Mouse (Mus musculus): ENCODE measurements at regions not wholly inside any gene's neighbourhood (a gene's known extent, or its start where the extent isn't known, plus 50 kb on each side); places are given as distances from the start of the nearest gene placed in this dataset.
"Not testable (repeated sequence)": the region's sequence is repeated elsewhere in the genome, so short reads cannot be mapped to it uniquely, and the experiment has no call there.

DNA sequence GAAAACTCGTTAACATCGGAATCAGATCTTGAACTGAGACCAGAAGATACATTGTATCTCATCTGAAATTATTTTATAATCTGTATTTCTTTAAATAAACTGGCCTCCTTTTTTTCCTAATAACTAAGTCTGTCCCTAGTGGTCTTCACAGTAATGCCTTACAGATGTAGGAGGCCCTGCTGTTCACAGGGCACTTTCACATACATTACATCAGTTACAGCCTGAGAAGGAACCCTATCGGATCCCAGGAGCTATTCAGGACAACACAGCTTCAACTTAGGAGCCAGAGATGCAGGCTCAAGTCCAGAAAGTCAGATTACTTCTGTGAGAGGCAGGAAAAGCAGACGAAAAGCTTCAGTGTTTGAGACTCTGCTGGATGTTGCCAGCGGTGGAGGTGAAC lies 806.2 kb downstream of the Ets1 start:
- DNase-seq (ENCODE audit: low spot score) = no peak

DNA sequence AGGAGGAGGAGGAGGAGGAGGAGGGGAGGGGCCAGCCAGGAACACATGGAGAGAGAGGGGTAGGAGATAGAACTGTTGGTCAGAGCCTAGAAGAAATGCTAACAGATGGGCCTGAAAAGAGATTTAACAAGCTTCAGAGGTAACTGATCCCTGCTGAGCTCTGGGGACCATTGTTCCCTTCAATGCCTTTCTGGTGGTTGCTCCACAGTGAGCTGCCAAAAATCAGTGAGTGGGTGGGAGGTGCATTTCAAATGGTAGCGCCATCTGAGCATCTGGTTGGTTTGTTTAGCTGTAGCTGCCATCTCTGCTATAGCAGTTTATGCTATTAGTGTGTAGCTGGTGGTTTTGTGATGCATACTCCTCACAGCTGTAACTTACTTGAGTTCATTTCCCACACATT lies 809.9 kb downstream of the Ets1 start:
- DNase-seq (ENCODE audit: low spot score) = no peak

DNA sequence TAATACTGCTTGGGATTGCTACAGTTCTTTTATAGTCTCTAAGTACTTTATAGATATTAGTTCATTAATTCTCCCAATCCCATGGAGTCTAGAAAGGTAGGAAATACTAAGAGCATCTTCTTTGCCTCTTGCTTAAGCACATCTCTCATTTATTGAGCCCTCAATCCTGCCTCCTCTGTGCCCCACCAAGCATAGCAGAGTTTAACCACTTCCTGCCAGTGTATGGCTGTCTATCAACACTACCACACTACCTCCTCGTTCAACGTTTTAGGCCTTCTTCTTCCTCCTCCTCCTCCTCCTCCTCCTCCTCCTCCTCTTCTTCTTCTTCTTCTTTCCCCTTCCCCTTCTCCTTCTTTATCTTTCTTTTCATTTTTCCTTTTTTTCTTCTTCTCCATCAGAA lies 839.1 kb downstream of the Ets1 start:
- no peak for DNase-seq (ENCODE audit: low spot score)

DNA sequence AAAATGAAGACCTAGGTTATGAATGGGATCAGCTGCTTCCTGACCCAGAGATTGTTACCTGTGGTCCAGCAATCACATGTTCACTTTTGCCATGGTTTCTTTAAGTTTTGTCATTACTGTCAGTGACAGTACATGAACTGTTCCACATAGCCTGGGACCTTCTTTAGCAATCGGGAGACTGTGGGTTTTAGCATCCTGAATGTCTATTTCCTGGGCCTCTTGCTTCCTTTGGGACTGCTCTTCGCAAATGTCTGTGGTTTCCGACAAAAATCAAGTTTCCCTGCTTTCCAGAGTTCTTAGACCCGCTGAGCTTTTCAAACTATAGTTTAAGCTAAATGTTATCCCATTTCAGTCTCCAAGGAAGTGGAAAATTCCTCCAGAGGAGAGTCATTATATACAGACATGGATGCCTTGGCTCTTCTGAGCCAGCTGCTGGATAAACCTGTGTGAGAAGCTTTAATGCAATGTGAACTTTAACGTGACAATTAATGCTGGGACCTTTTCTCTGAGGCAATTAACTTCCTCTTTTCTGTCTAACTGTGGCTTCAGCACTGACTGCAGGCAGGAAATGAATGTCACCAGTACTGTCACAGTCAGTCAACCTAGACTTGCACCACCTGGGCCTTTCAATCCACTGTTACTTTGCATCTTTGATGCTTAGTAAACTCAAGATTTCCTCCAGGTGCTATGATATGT lies 847.0 kb downstream of the Ets1 start:
- no peak for DNase-seq (ENCODE audit: low spot score)

- DNase-seq (ENCODE audit: low spot score) = no peak
Measured at GRCm38 (mm10) chr9:33483541-33483846, 847.5 kb downstream of the Ets1 start.

- DNase-seq (ENCODE audit: low spot score) = no peak
Measured at GRCm38 (mm10) chr9:33533101-33533810, 897.2 kb downstream of the Ets1 start.

GRCm38 (mm10) chr9:33543301-33543700 lies 907.3 kb downstream of the Ets1 start:
- no peak for DNase-seq (ENCODE audit: low spot score)

DNA sequence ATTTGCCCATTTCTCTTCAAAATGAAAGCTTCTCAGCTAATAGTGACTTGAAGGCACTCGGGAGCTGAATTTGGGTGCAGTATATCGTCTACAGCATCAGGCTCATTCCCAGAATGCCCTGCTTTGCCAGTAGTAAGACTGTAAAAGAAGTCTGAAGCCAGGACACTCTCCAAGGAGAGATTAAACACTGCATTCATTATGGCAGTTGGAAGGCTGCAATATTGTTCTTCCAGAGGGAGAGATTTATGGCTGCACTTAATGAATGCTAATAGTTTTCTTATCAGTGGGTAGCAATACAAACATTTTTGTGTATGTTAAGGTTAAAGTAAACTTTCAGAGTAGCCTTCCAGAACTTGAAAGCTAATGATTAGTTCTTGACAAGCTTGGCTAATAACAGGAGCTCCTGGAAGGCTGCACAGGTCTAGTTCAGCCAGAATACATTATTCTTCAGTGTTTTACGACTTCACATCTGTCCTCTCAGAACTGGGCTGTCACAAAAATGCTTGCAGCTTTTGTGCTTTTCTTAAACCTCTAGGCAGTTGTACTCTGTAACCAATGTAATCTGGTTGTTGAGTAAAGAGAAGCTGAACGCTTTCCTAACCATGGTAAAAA lies 910.2 kb downstream of the Ets1 start:
- no peak for DNase-seq (ENCODE audit: low spot score)

GRCm38 (mm10) chr9:33549395-33549794 lies 913.4 kb downstream of the Ets1 start:
- DNase-seq (ENCODE audit: low spot score) = peak; percentile 16

- DNase-seq (ENCODE audit: low spot score) = no peak
Measured at GRCm38 (mm10) chr9:33571990-33572389, 913.7 kb upstream of the Kirrel3 start.

DNA sequence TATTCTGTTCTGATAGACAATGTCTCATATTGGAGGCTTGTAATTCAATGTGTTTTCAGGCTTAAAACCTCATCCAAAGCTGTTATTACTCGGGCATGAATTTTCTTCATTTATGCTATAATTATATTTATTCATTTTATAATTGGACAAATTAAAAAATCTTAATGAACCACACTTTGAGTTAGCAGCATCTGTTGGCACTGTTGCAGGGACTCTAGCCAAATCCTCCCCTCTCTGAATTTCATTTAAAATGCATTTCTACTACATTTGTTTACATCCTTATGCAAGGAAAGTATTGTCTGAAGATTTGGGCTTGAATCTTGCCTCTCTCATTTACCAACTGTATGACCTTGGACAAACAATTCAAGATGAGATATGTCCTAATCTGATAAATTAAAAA lies 874.2 kb upstream of the Kirrel3 start:
- no peak for DNase-seq (ENCODE audit: low spot score)

GRCm38 (mm10) chr9:33624378-33624777 lies 861.3 kb upstream of the Kirrel3 start:
- no peak for DNase-seq (ENCODE audit: low spot score)

- no peak for DNase-seq (ENCODE audit: low spot score)
Measured at GRCm38 (mm10) chr9:33629731-33630473, 855.8 kb upstream of the Kirrel3 start.

DNA sequence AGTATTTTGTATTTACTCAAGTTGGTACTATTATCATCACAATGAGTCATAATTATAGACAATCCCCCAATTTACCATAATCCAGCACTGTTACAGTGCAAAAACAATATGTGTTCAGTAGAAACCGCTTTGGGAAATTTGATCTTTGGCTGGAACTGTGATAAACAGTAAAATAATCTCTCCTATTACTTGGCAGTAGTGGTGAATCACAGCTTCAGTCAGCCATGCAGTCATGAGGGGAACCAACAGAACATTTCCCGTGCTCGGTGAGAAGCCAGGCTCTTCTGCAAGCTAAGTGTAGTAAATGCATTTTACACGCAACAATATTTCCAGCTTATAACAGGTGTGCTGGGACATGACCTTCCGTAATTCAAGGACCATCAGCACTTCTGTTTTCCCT lies 822.7 kb upstream of the Kirrel3 start:
- no peak for DNase-seq (ENCODE audit: low spot score)

GRCm38 (mm10) chr9:33681129-33681528 lies 804.6 kb upstream of the Kirrel3 start:
- no peak for DNase-seq (ENCODE audit: low spot score)

GRCm38 (mm10) chr9:33691731-33692130 lies 794.0 kb upstream of the Kirrel3 start:
- no peak for DNase-seq (ENCODE audit: low spot score)

- no peak for DNase-seq (ENCODE audit: low spot score)
Measured at GRCm38 (mm10) chr9:33717614-33718013, 768.1 kb upstream of the Kirrel3 start.

- no peak for DNase-seq (ENCODE audit: low spot score)
Measured at GRCm38 (mm10) chr9:33724811-33725210, 760.9 kb upstream of the Kirrel3 start.

DNA sequence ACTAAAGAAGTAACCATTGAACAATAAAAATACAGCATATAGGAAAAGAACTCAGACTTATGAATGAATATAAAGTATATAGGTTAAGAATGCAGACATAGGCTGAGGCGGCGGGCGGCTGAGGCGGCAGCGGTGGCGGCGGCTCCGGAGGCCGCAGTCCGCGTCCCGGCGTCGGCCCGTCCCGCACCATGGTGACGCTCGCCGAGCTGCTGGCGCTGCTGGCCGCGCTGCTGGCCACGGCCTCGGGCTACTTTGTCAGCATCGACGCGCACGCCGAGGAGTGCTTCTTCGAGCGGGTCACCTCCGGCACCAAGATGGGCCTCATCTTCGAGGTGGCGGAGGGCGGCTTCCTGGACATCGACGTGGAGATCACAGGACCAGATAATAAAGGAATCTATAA lies 757.6 kb upstream of the Kirrel3 start:
- not testable (repeated sequence) for DNase-seq (ENCODE audit: low spot score)

GRCm38 (mm10) chr9:33760701-33761100 lies 725.0 kb upstream of the Kirrel3 start:
- no peak for DNase-seq (ENCODE audit: low spot score)

GRCm38 (mm10) chr9:33766235-33766634 lies 719.5 kb upstream of the Kirrel3 start:
- no peak for DNase-seq (ENCODE audit: low spot score)

GRCm38 (mm10) chr9:33769811-33770210 lies 715.9 kb upstream of the Kirrel3 start:
- no peak for DNase-seq (ENCODE audit: low spot score)

DNA sequence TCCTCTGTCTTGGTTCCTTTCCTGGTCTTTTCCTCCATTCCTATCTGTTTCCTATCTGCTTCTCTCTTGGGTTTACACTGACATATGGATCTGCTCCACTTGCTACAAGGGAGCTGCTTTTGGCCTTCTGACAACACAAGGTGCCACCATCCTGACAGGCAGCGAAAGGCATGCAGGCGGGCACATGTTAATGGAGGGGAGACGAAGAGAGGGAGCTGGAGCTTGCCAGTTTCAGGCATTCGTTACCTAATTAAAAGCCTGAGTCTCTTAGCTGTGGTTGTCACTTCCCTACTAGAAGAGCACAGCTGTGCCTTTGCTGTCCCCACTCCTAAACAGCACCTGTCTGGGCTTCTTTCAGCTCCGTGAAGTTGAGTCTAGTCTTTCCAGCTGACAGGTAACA lies 711.5 kb upstream of the Kirrel3 start:
- no peak for DNase-seq (ENCODE audit: low spot score)
